11 mouse cellular contexts compared by ENCODE assay signal in genomic region chr4:40220437-40220836, GRCm38 (mm10). TPM values are rescaled to one million over a fixed set of nuclear protein-coding genes. Genes with fewer than 3 reads are reported as not detected.
DNase-seq lines count a peak whose midpoint lies in the region; ATAC-seq lines count a peak whose summit lies in the region.
"Had no signal": no experiment of that assay in that cellular context is flagged by ENCODE, and none has a peak within 500 bp of the region (broad histone marks: within the 10 kb centered on the region; RNA-seq: fewer than 3 reads in every experiment).

No protein-coding gene starts in this region.

- 20% methylated on average over 12 of the region's 12 CpGs for WGBS in heart, embryonic 13.5 days
- 17% methylated on average over 12 of the region's 12 CpGs for WGBS in hindbrain, embryonic 10.5 days
- 19% methylated on average over 12 of the region's 12 CpGs for WGBS in midbrain, embryonic 14.5 days
- WGBS in intestine, embryonic 16.5 days = 30% methylated on average over 12 of the region's 12 CpGs

- H3K4me2 ChIP-seq in heart, embryonic 13.5 days = peak overlapping the region; percentile 61
- H3K4me2 ChIP-seq in midbrain, embryonic 14.5 days (ENCODE audit: low read length) = peak overlapping the region; percentile 27
- no peak overlapping the region for H3K4me2 ChIP-seq in intestine, embryonic 16.5 days (ENCODE audit: low read depth, low read length)

- peak overlapping the region; percentile 56 for H3K9ac ChIP-seq in heart, embryonic 13.5 days
- H3K9ac ChIP-seq in midbrain, embryonic 14.5 days (replicated peaks; ENCODE audit: low read length) = no peak overlapping the region; the same call in 1 of the 2 replicates
- H3K9ac ChIP-seq in intestine, embryonic 16.5 days (ENCODE audit: low read depth, low read length) = no peak overlapping the region

- H3K27me3 ChIP-seq in heart, embryonic 13.5 days (replicated peaks) = peaks cover 22% of the 10 kb centered on the region
- no peaks in the 10 kb centered on the region for H3K27me3 ChIP-seq in hindbrain, embryonic 10.5 days (ENCODE audit: insufficient read depth, poor library complexity, severe bottlenecking)
- no peaks in the 10 kb centered on the region for H3K27me3 ChIP-seq in midbrain, embryonic 14.5 days (ENCODE audit: control insufficient read depth, insufficient read depth, low read length)
- no peaks in the 10 kb centered on the region for H3K27me3 ChIP-seq in intestine, embryonic 16.5 days (replicated peaks; ENCODE audit: control insufficient read depth, insufficient read depth, low read length)

- DNase-seq in heart, adult 18-20 months = no peak
- peak; percentile 94 for DNase-seq in ZHBTc4 (ENCODE audit: low read depth, low spot score)
- peak; percentile 28 for DNase-seq in hindbrain, embryonic 10.5 days (ENCODE audit: low spot score)
- peak; percentile 19 for DNase-seq in midbrain, embryonic 14.5 days
- no peak for DNase-seq in ovary, postnatal 14 days (ENCODE audit: low spot score)
- DNase-seq: cerebellum, adult 11 months; layer of hippocampus, adult 9-11 months; thymus, adult 18-20 months had no signal

- peaks cover 10% of the 10 kb centered on the region for H3K4me1 ChIP-seq in heart, embryonic 13.5 days
- H3K4me1 ChIP-seq in hindbrain, embryonic 10.5 days (replicated peaks) = peaks cover 10% of the 10 kb centered on the region
- H3K4me1 ChIP-seq in midbrain, embryonic 14.5 days (ENCODE audit: control insufficient read depth, insufficient read depth, low read length) = 0 out of 2 replicates have a peak, but pooled peaks cover 5% of the 10 kb centered on the region
- peaks cover 9% of the 10 kb centered on the region; the same call in 1 of the 2 replicates for H3K4me1 ChIP-seq in intestine, embryonic 16.5 days (ENCODE audit: control insufficient read depth, insufficient read depth, low read length)

- H3K27ac ChIP-seq in heart, embryonic 13.5 days (replicated peaks) = no peak overlapping the region
- H3K27ac ChIP-seq in hindbrain, embryonic 10.5 days = no peak overlapping the region
- H3K27ac ChIP-seq in midbrain, embryonic 14.5 days (replicated peaks; ENCODE audit: low read depth, low read length) = no peak overlapping the region
- H3K27ac ChIP-seq in intestine, embryonic 16.5 days (ENCODE audit: low read length) = no peak overlapping the region

- peak overlapping the region; percentile 27 for H3K4me3 ChIP-seq in heart, embryonic 13.5 days
- peak overlapping the region; percentile 9; the same call in 1 of the 2 replicates for H3K4me3 ChIP-seq in hindbrain, embryonic 10.5 days
- H3K4me3 ChIP-seq in midbrain, embryonic 14.5 days (replicated peaks; ENCODE audit: low read depth, low read length) = no peak overlapping the region
- H3K4me3 ChIP-seq in intestine, embryonic 16.5 days (ENCODE audit: low read length) = no peak overlapping the region

- H3K9me3 ChIP-seq in heart, embryonic 13.5 days = no peaks in the 10 kb centered on the region
- no peaks in the 10 kb centered on the region for H3K9me3 ChIP-seq in hindbrain, embryonic 10.5 days
- no peaks in the 10 kb centered on the region for H3K9me3 ChIP-seq in midbrain, embryonic 14.5 days (ENCODE audit: control insufficient read depth, low read length)
- no peaks in the 10 kb centered on the region for H3K9me3 ChIP-seq in intestine, embryonic 16.5 days (ENCODE audit: control insufficient read depth, low read length)

- peaks cover 43% of the 10 kb centered on the region for H3K36me3 ChIP-seq in heart, embryonic 13.5 days
- no peaks in the 10 kb centered on the region for H3K36me3 ChIP-seq in hindbrain, embryonic 10.5 days
- no peaks in the 10 kb centered on the region for H3K36me3 ChIP-seq in midbrain, embryonic 14.5 days (ENCODE audit: control insufficient read depth, insufficient read depth, low read length)
- no peaks in the 10 kb centered on the region for H3K36me3 ChIP-seq in intestine, embryonic 16.5 days (ENCODE audit: control insufficient read depth, insufficient read depth, low read length)

- no peak for ATAC-seq in heart, embryonic 13.5 days (ENCODE audit: extremely low read depth, insufficient number of reproducible peaks, low FRiP score, low TSS enrichment)
- ATAC-seq in midbrain, embryonic 14.5 days (ENCODE audit: low FRiP score, low TSS enrichment) = no peak
- ATAC-seq in intestine, embryonic 16.5 days = no peak
- no peak for ATAC-seq in erythroblast, adult 5-6 weeks (replicated peaks; ENCODE audit: low FRiP score, poor library complexity, severe bottlenecking)

RNA-seq across cellular contexts. Expression of gene Ddx58, which starts 19.2 kb away (rescaled TPM):
- polyA plus RNA-seq in heart, embryonic 13.5 days (2015; fragmentation: Nextera tagmentation; extraction: Ambion mirVana) = 7.5 and 8.2 TPM in 2 replicates
- total RNA-seq in heart, adult 18-20 months (2021) = 1 to 10 TPM; 7.6 to 8.5 TPM
- polyA plus RNA-seq in hindbrain, embryonic 10.5 days (2016; fragmentation: Nextera tagmentation; extraction: Ambion mirVana) = 2.1 and 4.2 TPM in 2 replicates
- polyA plus RNA-seq in midbrain, embryonic 14.5 days (2014; fragmentation: Nextera tagmentation; extraction: Ambion mirVana) = 1.9 and 3.7 TPM in 2 replicates
- polyA plus RNA-seq in intestine, embryonic 16.5 days (2015; fragmentation: Nextera tagmentation; extraction: Ambion mirVana) = 9.9 and 10.8 TPM in 2 replicates
- 13.8 and 18.6 TPM in 2 replicates for total RNA-seq in erythroblast, adult 5-6 weeks (2015; ENCODE audit: low replicate concordance)
- 7.4 and 10.6 TPM in 2 replicates for total RNA-seq in erythroblast, adult 5-6 weeks (2017; ENCODE audit: low replicate concordance)

RNA-seq across cellular contexts. Expression of gene Smim27, which starts 48.9 kb away (rescaled TPM):
- polyA plus RNA-seq in heart, embryonic 13.5 days (2015; fragmentation: Nextera tagmentation; extraction: Ambion mirVana) = 28.9 and 38.1 TPM in 2 replicates
- 10 to 100 TPM; 38.5 to 43.6 TPM for total RNA-seq in heart, adult 18-20 months (2021)
- 26.0 and 26.6 TPM in 2 replicates for polyA plus RNA-seq in hindbrain, embryonic 10.5 days (2016; fragmentation: Nextera tagmentation; extraction: Ambion mirVana)
- polyA plus RNA-seq in midbrain, embryonic 14.5 days (2014; fragmentation: Nextera tagmentation; extraction: Ambion mirVana) = 9.7 and 15.9 TPM in 2 replicates
- polyA plus RNA-seq in intestine, embryonic 16.5 days (2015; fragmentation: Nextera tagmentation; extraction: Ambion mirVana) = 27.4 and 28.9 TPM in 2 replicates
- 2.5 TPM in 1 of 2 replicates, not detected in the other for total RNA-seq in erythroblast, adult 5-6 weeks (2015; ENCODE audit: low replicate concordance)
- 4.2 and 4.4 TPM in 2 replicates for total RNA-seq in erythroblast, adult 5-6 weeks (2017; ENCODE audit: low replicate concordance)

RNA-seq across cellular contexts. Expression of gene Topors, which starts 49.2 kb away (rescaled TPM):
- polyA plus RNA-seq in heart, embryonic 13.5 days (2015; fragmentation: Nextera tagmentation; extraction: Ambion mirVana) = 26.7 and 27.2 TPM in 2 replicates
- 10 to 100 TPM in 1 of 2 experiments, 1 to 10 TPM in 1; 9.6 to 10.0 TPM for total RNA-seq in heart, adult 18-20 months (2021)
- polyA plus RNA-seq in hindbrain, embryonic 10.5 days (2016; fragmentation: Nextera tagmentation; extraction: Ambion mirVana) = 38.4 and 45.2 TPM in 2 replicates
- 24.3 and 36.2 TPM in 2 replicates for polyA plus RNA-seq in midbrain, embryonic 14.5 days (2014; fragmentation: Nextera tagmentation; extraction: Ambion mirVana)
- polyA plus RNA-seq in intestine, embryonic 16.5 days (2015; fragmentation: Nextera tagmentation; extraction: Ambion mirVana) = 30.4 and 31.4 TPM in 2 replicates
- 10.0 and 12.3 TPM in 2 replicates for total RNA-seq in erythroblast, adult 5-6 weeks (2015; ENCODE audit: low replicate concordance)
- total RNA-seq in erythroblast, adult 5-6 weeks (2017; ENCODE audit: low replicate concordance) = 11.0 and 14.8 TPM in 2 replicates

RNA-seq across cellular contexts. Expression of gene Ndufb6, which starts 58.8 kb away (rescaled TPM):
- polyA plus RNA-seq in heart, embryonic 13.5 days (2015; fragmentation: Nextera tagmentation; extraction: Ambion mirVana) = 469 and 539 TPM in 2 replicates
- total RNA-seq in heart, adult 18-20 months (2021) = 100 to 1,000 TPM; 498 to 550 TPM
- 317 and 344 TPM in 2 replicates for polyA plus RNA-seq in hindbrain, embryonic 10.5 days (2016; fragmentation: Nextera tagmentation; extraction: Ambion mirVana)
- 271 and 339 TPM in 2 replicates for polyA plus RNA-seq in midbrain, embryonic 14.5 days (2014; fragmentation: Nextera tagmentation; extraction: Ambion mirVana)
- polyA plus RNA-seq in intestine, embryonic 16.5 days (2015; fragmentation: Nextera tagmentation; extraction: Ambion mirVana) = 399 and 413 TPM in 2 replicates
- 24.5 and 32.1 TPM in 2 replicates for total RNA-seq in erythroblast, adult 5-6 weeks (2015; ENCODE audit: low replicate concordance)
- 5.6 and 31.8 TPM in 2 replicates for total RNA-seq in erythroblast, adult 5-6 weeks (2017; ENCODE audit: low replicate concordance)

Comparison
In these comparisons a context has a peak if more than half of its experiments do, and no peak if none do; other contexts are left out.
1. H3K4me3 ChIP-seq: peak in heart, embryonic 13.5 days (single experiment) and hindbrain, embryonic 10.5 days (single experiment); none in midbrain, embryonic 14.5 days (single experiment) and intestine, embryonic 16.5 days (single experiment).
2. DNase-seq: peak in ZHBTc4 (single experiment), hindbrain, embryonic 10.5 days (single experiment) and midbrain, embryonic 14.5 days (single experiment); none in heart, adult 18-20 months (0 of 2) and ovary, postnatal 14 days (single experiment).